Mouse (Mus musculus) frontal cortex, adult 2 months (tissue): ENCODE measurements around the gene Exoc3l. TPM values are rescaled to one million over a fixed set of nuclear protein-coding genes. Genes with fewer than 3 reads are reported as not detected.

Experiments used
- DNase-seq, 2 experiments: peaks; one replicate each; pipeline ENCODE4 v3.0.0; 2022; ENCODE audit warnings: low spot score in 1 of 2; ENCODE audit errors: extremely low spot score in 1 of 2
- polyA plus RNA-seq: library from polyadenylated mRNA; depleted of rRNA; stranded (reverse); fragments of >200 nt; gene quantifications from 2 replicates; pipeline ENCODE4 v1.2.3, GENCODE M21; 2012; rRNA removed

The Exoc3l gene
- polyA plus RNA-seq, 1 experiment: 2.4 TPM

- DNase-seq: no peak
Observed at GRCm38 (mm10) chr8:105252680-105253537, 43.0 kb downstream of the Exoc3l start.

- no peak for DNase-seq
Observed at GRCm38 (mm10) chr8:105251954-105252353, 43.9 kb downstream of the Exoc3l start.

- no peak for DNase-seq
Observed at GRCm38 (mm10) chr8:105241016-105241415, 54.9 kb downstream of the Exoc3l start.

Other genes starting within 250 kb of the Exoc3l start
- not detected in 2 replicates for gene Ces3a, start 247.5 kb downstream of the Exoc3l start, polyA plus RNA-seq
- gene Ces3b, start 212.3 kb downstream of the Exoc3l start, polyA plus RNA-seq: not detected in 2 replicates
- not detected in 2 replicates for gene Ces4a, start 164.3 kb downstream of the Exoc3l start, polyA plus RNA-seq
- gene Cbfb, start 125.4 kb downstream of the Exoc3l start, polyA plus RNA-seq: 25.2 and 28.1 TPM in 2 replicates
- gene D230025D16Rik, start 71.0 kb downstream of the Exoc3l start, polyA plus RNA-seq: 35.6 and 41.5 TPM in 2 replicates
- 3.9 and 4.5 TPM in 2 replicates for gene B3gnt9, start 40.9 kb downstream of the Exoc3l start, polyA plus RNA-seq
- gene Tradd, start 31.5 kb downstream of the Exoc3l start, polyA plus RNA-seq: 8.4 and 8.7 TPM in 2 replicates
- 2.0 and 2.1 TPM in 2 replicates for gene Fbxl8, start 31.5 kb downstream of the Exoc3l start, polyA plus RNA-seq
- gene Hsf4, start 26.3 kb downstream of the Exoc3l start, polyA plus RNA-seq: 20.2 and 20.7 TPM in 2 replicates
- gene Nol3, start 20.0 kb downstream of the Exoc3l start, polyA plus RNA-seq: 13.4 and 14.2 TPM in 2 replicates
- 33.3 and 33.4 TPM in 2 replicates for gene 4931428F04Rik, start 6.2 kb downstream of the Exoc3l start, polyA plus RNA-seq
- 59.9 and 67.7 TPM in 2 replicates for gene E2f4, start 1.6 kb upstream of the Exoc3l start, polyA plus RNA-seq
- 2.4 and 2.6 TPM in 2 replicates for gene Elmo3, start 9.5 kb upstream of the Exoc3l start, polyA plus RNA-seq
- 3.5 and 4.8 TPM in 2 replicates for gene Lrrc29, start 30.2 kb upstream of the Exoc3l start, polyA plus RNA-seq
- gene Tmem208, start 30.3 kb upstream of the Exoc3l start, polyA plus RNA-seq: 73.1 and 74.3 TPM in 2 replicates
- gene Fhod1, start 51.9 kb upstream of the Exoc3l start, polyA plus RNA-seq: 3.8 and 4.2 TPM in 2 replicates
- gene Slc9a5, start 52.7 kb upstream of the Exoc3l start, polyA plus RNA-seq: 26.1 and 26.4 TPM in 2 replicates
- 3.2 TPM in 2 replicates for gene Plekhg4, start 77.2 kb upstream of the Exoc3l start, polyA plus RNA-seq
- not detected in 2 replicates for gene Kctd19, start 117.4 kb upstream of the Exoc3l start, polyA plus RNA-seq
- 0.34 and 0.53 TPM in 2 replicates for gene Lrrc36, start 117.5 kb upstream of the Exoc3l start, polyA plus RNA-seq
- gene Tppp3, start 175.4 kb upstream of the Exoc3l start, polyA plus RNA-seq: 66.7 and 76.4 TPM in 2 replicates
- 75.3 and 75.7 TPM in 2 replicates for gene Zdhhc1, start 200.8 kb upstream of the Exoc3l start, polyA plus RNA-seq
- gene Hsd11b2, start 222.7 kb upstream of the Exoc3l start, polyA plus RNA-seq: 0.21 and 0.22 TPM in 2 replicates